Mouse (Mus musculus): Measurements from ENCODE around the gene Klhl21. TPM values are rescaled to one million over a fixed set of nuclear protein-coding genes. Genes with fewer than 3 reads are reported as not detected.

The Klhl21 gene
- total and polyA plus RNA-seq, 2 experiments from 2014 or later = 3.4 to 8.1 TPM

DNA sequence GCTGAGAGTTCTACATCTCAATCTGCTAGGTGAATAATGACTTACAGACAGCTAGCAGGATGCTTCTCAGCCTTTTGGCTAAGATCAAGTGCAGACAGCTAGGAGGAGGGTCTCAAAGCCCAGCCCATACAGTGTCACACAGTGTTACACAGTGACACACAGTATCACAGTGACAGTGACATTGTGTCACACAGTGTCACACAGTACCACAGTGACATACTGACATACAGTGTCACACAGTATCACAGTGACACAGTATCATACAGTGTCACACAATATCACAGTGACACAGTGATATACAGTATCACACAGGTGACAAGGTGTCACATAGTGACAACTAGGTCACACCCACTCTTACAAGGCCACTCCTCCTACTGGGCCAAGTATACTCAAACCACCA is 58.7 kb downstream of the Klhl21 start:
- Histone ChIP-seq H3K4me1 (ENCODE audit: insufficient read depth) (no peaks in the 10 kb centered on the region), H3K27me3 (ENCODE audit: insufficient read depth, low read length) (no peaks in the 10 kb centered on the region), H3K36me3 (ENCODE audit: insufficient read depth) (no peaks in the 10 kb centered on the region), H3K9ac (no peak overlapping the region), H3K9me3 (ENCODE audit: low read length) (no peaks in the 10 kb centered on the region), H3K27ac (ENCODE audit: low read depth, low read length) (no peak overlapping the region), H3K4me2 (ENCODE audit: low read depth) (no peak overlapping the region), H3K4me3 (ENCODE audit: low read depth, low read length) (no peak overlapping the region)
- ATAC-seq (no peak), DNase-seq (no peak)
- no peak for TF ChIP-seq CTCF (IDR thresholded peaks at IDR 0.05; ENCODE audit: low read depth)

Other genes with a start within 250 kb of the Klhl21 start
- 87.4 and 89.6 TPM in 2 replicates for gene Camta1, start 146.9 kb upstream of the Klhl21 start, total RNA-seq (2014; rRNA removed)
- gene Camta1, start 146.9 kb upstream of the Klhl21 start, polyA plus RNA-seq (2015; fragmentation: Nextera tagmentation; extraction: Ambion mirVana) = 109 and 131 TPM in 2 replicates
- gene Dnajc11, start 75.1 kb upstream of the Klhl21 start, total RNA-seq (2014; rRNA removed) = 72.2 and 75.2 TPM in 2 replicates
- gene Dnajc11, start 75.1 kb upstream of the Klhl21 start, polyA plus RNA-seq (2015; fragmentation: Nextera tagmentation; extraction: Ambion mirVana) = 62.0 and 72.3 TPM in 2 replicates
- gene Thap3, start 19.8 kb upstream of the Klhl21 start, total RNA-seq (2014; rRNA removed) = 19.7 and 22.3 TPM in 2 replicates
- 48.8 and 52.2 TPM in 2 replicates for gene Thap3, start 19.8 kb upstream of the Klhl21 start, polyA plus RNA-seq (2015; fragmentation: Nextera tagmentation; extraction: Ambion mirVana)
- gene Phf13, start 12.5 kb upstream of the Klhl21 start, total RNA-seq (2014; rRNA removed) = 15.7 and 17.1 TPM in 2 replicates
- 11.0 and 17.2 TPM in 2 replicates for gene Phf13, start 12.5 kb upstream of the Klhl21 start, polyA plus RNA-seq (2015; fragmentation: Nextera tagmentation; extraction: Ambion mirVana)
- 10.5 and 10.9 TPM in 2 replicates for gene Zbtb48, start 18.9 kb downstream of the Klhl21 start, total RNA-seq (2014; rRNA removed)
- 13.5 and 14.2 TPM in 2 replicates for gene Zbtb48, start 18.9 kb downstream of the Klhl21 start, polyA plus RNA-seq (2015; fragmentation: Nextera tagmentation; extraction: Ambion mirVana)
- gene Tas1r1, start 29.8 kb downstream of the Klhl21 start, total RNA-seq (2014; rRNA removed) = 0.54 and 1.00 TPM in 2 replicates
- gene Tas1r1, start 29.8 kb downstream of the Klhl21 start, polyA plus RNA-seq (2015; fragmentation: Nextera tagmentation; extraction: Ambion mirVana) = 1.1 and 1.5 TPM in 2 replicates
- 26.9 and 31.8 TPM in 2 replicates for gene Nol9, start 30.5 kb downstream of the Klhl21 start, total RNA-seq (2014; rRNA removed)
- gene Nol9, start 30.5 kb downstream of the Klhl21 start, polyA plus RNA-seq (2015; fragmentation: Nextera tagmentation; extraction: Ambion mirVana) = 14.9 and 20.1 TPM in 2 replicates
- 16.6 and 18.6 TPM in 2 replicates for gene Plekhg5, start 63.7 kb downstream of the Klhl21 start, total RNA-seq (2014; rRNA removed)
- 9.2 and 12.8 TPM in 2 replicates for gene Plekhg5, start 63.7 kb downstream of the Klhl21 start, polyA plus RNA-seq (2015; fragmentation: Nextera tagmentation; extraction: Ambion mirVana)
- gene Tnfrsf25, start 107.1 kb downstream of the Klhl21 start, total RNA-seq (2014; rRNA removed) = 1.4 TPM in 1 of 2 replicates, not detected in the other
- gene Tnfrsf25, start 107.1 kb downstream of the Klhl21 start, polyA plus RNA-seq (2015; fragmentation: Nextera tagmentation; extraction: Ambion mirVana) = 0.19 and 0.30 TPM in 2 replicates
- 0.08 and 0.71 TPM in 2 replicates for gene Espn, start 143.6 kb downstream of the Klhl21 start, total RNA-seq (2014; rRNA removed)
- gene Espn, start 143.6 kb downstream of the Klhl21 start, polyA plus RNA-seq (2015; fragmentation: Nextera tagmentation; extraction: Ambion mirVana) = 0.50 and 0.69 TPM in 2 replicates
- not detected in 2 replicates for gene Hes2, start 150.1 kb downstream of the Klhl21 start, total RNA-seq (2014; rRNA removed)
- gene Hes2, start 150.1 kb downstream of the Klhl21 start, polyA plus RNA-seq (2015; fragmentation: Nextera tagmentation; extraction: Ambion mirVana) = not detected in 2 replicates
- 191 and 193 TPM in 2 replicates for gene Acot7, start 169.3 kb downstream of the Klhl21 start, total RNA-seq (2014; rRNA removed)
- gene Acot7, start 169.3 kb downstream of the Klhl21 start, polyA plus RNA-seq (2015; fragmentation: Nextera tagmentation; extraction: Ambion mirVana) = 411 and 466 TPM in 2 replicates

Data from forebrain, postnatal 0 days (tissue).